Mouse (Mus musculus): ENCODE results near the gene Aatk. TPM values are rescaled to one million over a fixed set of nuclear protein-coding genes. Genes with fewer than 3 reads are reported as not detected.

The Aatk gene
- 1 to 10 TPM; 4.3 to 4.7 TPM for total RNA-seq (2021)

GRCm38 (mm10) chr11:120046553-120047191 lies at the start of gene Aatk:
Aatk (minus strand) TSS chr11:120047167.
- intact Hi-C loops (cut with DNase I): no loop called here
- DNase-seq (ENCODE audit: low spot score): no peak

- no peak for DNase-seq (ENCODE audit: low spot score)
- intact Hi-C loops (cut with DNase I): no loop called here
Measured at GRCm38 (mm10) chr11:120092817-120093591, 46.0 kb upstream of the Aatk start.

GRCm38 (mm10) chr11:120090661-120091060 lies 43.7 kb upstream of the Aatk start:
- intact Hi-C loops (cut with DNase I): no loop called here
- DNase-seq (ENCODE audit: low spot score): no peak

- peak; percentile 97 for DNase-seq (ENCODE audit: low spot score)
- intact Hi-C loops (cut with DNase I): loop anchor here (10.0 kb wide), 1 partner anchor 142 kb away; the partner anchor contains the start of gene Baiap2
Measured at GRCm38 (mm10) chr11:120086702-120087152, 39.8 kb upstream of the Aatk start, which contains the start of gene Cep131. Cep131 (minus strand) TSS chr11:120086827.

- intact Hi-C loops (cut with DNase I): loop anchor here (10.0 kb wide), 1 partner anchor 141 kb away; the partner anchor contains the start of gene Baiap2
- peak; percentile 13 for DNase-seq (ENCODE audit: low spot score)
Measured at GRCm38 (mm10) chr11:120085891-120086627, 39.1 kb upstream of the Aatk start.

- DNase-seq (ENCODE audit: low spot score): no peak
- intact Hi-C loops (cut with DNase I): loop anchor here (10.0 kb wide), 1 partner anchor 135 kb away; the partner anchor contains the start of gene Baiap2
Measured at GRCm38 (mm10) chr11:120080282-120080681, 33.3 kb upstream of the Aatk start.

GRCm38 (mm10) chr11:120076191-120076590 lies 29.2 kb upstream of the Aatk start:
- DNase-seq (ENCODE audit: low spot score): no peak
- intact Hi-C loops (cut with DNase I): no loop called here

GRCm38 (mm10) chr11:120072986-120073647 lies 26.1 kb upstream of the Aatk start:
- no peak for DNase-seq (ENCODE audit: low spot score)
- intact Hi-C loops (cut with DNase I): no loop called here

- intact Hi-C loops (cut with DNase I): no loop called here
- no peak for DNase-seq (ENCODE audit: low spot score)
Measured at GRCm38 (mm10) chr11:120071731-120072320, 24.9 kb upstream of the Aatk start.

GRCm38 (mm10) chr11:120071065-120071464 lies 24.1 kb upstream of the Aatk start:
- intact Hi-C loops (cut with DNase I): no loop called here
- no peak for DNase-seq (ENCODE audit: low spot score)

GRCm38 (mm10) chr11:120070286-120070930 lies 23.4 kb upstream of the Aatk start:
- DNase-seq (ENCODE audit: low spot score): no peak
- intact Hi-C loops (cut with DNase I): no loop called here

- no peak for DNase-seq (ENCODE audit: low spot score)
- intact Hi-C loops (cut with DNase I): loop anchor here (10.0 kb wide), 1 partner anchor 54 kb away; no protein-coding TSS in a partner anchor
Measured at GRCm38 (mm10) chr11:120069261-120069660, 22.3 kb upstream of the Aatk start.

- intact Hi-C loops (cut with DNase I): loop anchor here (10.0 kb wide), 1 partner anchor 53 kb away; no protein-coding TSS in a partner anchor
- no peak for DNase-seq (ENCODE audit: low spot score)
Measured at GRCm38 (mm10) chr11:120067834-120068233, 20.9 kb upstream of the Aatk start.

- intact Hi-C loops (cut with DNase I): loop anchor here (1.0 to 10.0 kb wide), 2 partner anchors 35 to 50 kb away; no protein-coding TSS in a partner anchor
- DNase-seq (ENCODE audit: low spot score): no peak
Measured at GRCm38 (mm10) chr11:120065291-120065690, 18.3 kb upstream of the Aatk start.

GRCm38 (mm10) chr11:120064668-120065040 lies 17.7 kb upstream of the Aatk start:
- intact Hi-C loops (cut with DNase I): loop anchor here (1.0 to 10.0 kb wide), 2 partner anchors 34 to 50 kb away; no protein-coding TSS in a partner anchor
- no peak for DNase-seq (ENCODE audit: low spot score)

GRCm38 (mm10) chr11:120064006-120064667 lies 17.2 kb upstream of the Aatk start:
- no peak for DNase-seq (ENCODE audit: low spot score)
- intact Hi-C loops (cut with DNase I): loop anchor here (10.0 kb wide), 1 partner anchor 49 kb away; no protein-coding TSS in a partner anchor

GRCm38 (mm10) chr11:120063326-120063725 lies 16.4 kb upstream of the Aatk start:
- intact Hi-C loops (cut with DNase I): loop anchor here (10.0 kb wide), 1 partner anchor 49 kb away; no protein-coding TSS in a partner anchor
- DNase-seq (ENCODE audit: low spot score): no peak

- intact Hi-C loops (cut with DNase I): loop anchor here (10.0 kb wide), 1 partner anchor 46 kb away; no protein-coding TSS in a partner anchor
- no peak for DNase-seq (ENCODE audit: low spot score)
Measured at GRCm38 (mm10) chr11:120060634-120061033, 13.7 kb upstream of the Aatk start.

Data from heart, postnatal 25 days (tissue).